Comparison of ENCODE assay signal across 8 mouse cellular contexts in the genomic region with DNA sequence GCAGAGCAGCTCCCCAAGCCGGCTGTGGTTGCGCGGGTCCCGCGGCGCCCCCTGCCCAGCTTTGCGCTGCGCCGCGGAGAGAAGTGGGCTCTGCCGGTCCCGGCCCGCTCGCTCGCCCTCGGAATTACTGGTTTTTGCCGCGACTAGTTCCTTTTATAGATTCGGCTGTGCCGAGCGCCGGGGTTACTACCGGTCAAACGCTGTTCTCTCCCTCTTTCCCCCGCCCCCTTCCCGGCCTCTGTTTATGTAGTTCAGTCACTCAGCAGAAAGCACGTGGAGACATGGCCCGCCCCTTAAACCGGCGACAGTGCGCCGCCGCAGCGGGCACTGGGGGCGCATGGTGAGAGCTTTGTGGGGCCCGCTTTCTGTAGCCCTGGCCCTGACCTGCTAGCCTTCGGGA. TPM values are rescaled to one million over a fixed set of nuclear protein-coding genes. Genes with fewer than 3 reads are reported as not detected.
A peak's percentile ranks its signal among the peaks of the same experiment; 100 is the strongest.
DNase-seq lines count a peak whose midpoint lies in the region; ATAC-seq lines count a peak whose summit lies in the region.

A gene (minus strand): TSS at position 129 of the 400 bp plus-strand sequence.

- peak; percentile 82 to 86 for DNase-seq in CD8-positive naive resting alpha-beta T cell, adult 2 months (ENCODE audit: low read depth in 2 of 2, low spot score in 2 of 2)
- DNase-seq in kidney, postnatal 25 days, result peak; percentile 98
- DNase-seq in liver, embryonic 13.5 days, result peak; percentile 56
- DNase-seq in natural killer cell, adult 2 months (ENCODE audit: low spot score in 2 of 2), result peak; percentile 90 to 93

- H3K9me3 ChIP-seq in forebrain, embryonic 12.5 days, result no peaks in the 10 kb centered on the region
- no peaks in the 10 kb centered on the region for H3K9me3 ChIP-seq in heart, embryonic 16.5 days (replicated peaks; ENCODE audit: control insufficient read depth, low read length)
- no peaks in the 10 kb centered on the region for H3K9me3 ChIP-seq in liver, embryonic 13.5 days (replicated peaks)
- H3K9me3 ChIP-seq in stomach, embryonic 14.5 days (ENCODE audit: control insufficient read depth, low read depth, low read length), result no peaks in the 10 kb centered on the region

- peak within 1 kb of the TSS; percentile 60 for H3K9ac ChIP-seq in forebrain, embryonic 12.5 days
- H3K9ac ChIP-seq in heart, embryonic 16.5 days (ENCODE audit: low read length), result peak within 1 kb of the TSS; percentile 85
- peak within 1 kb of the TSS; percentile 63 for H3K9ac ChIP-seq in liver, embryonic 13.5 days
- peak within 1 kb of the TSS; percentile 48 for H3K9ac ChIP-seq in stomach, embryonic 14.5 days (replicated peaks; ENCODE audit: low read depth, low read length)

- peak; percentile 98 for ATAC-seq in forebrain, embryonic 12.5 days (ENCODE audit: low FRiP score)
- ATAC-seq in heart, embryonic 16.5 days (replicated peaks; ENCODE audit: extremely low read depth, insufficient read depth, low FRiP score), result peak; percentile 97
- peak; percentile 87 for ATAC-seq in liver, embryonic 13.5 days (ENCODE audit: low read depth)
- peak; percentile 91 for ATAC-seq in stomach, embryonic 14.5 days (ENCODE audit: insufficient number of reproducible peaks, insufficient read depth, low FRiP score, low read depth)

- peak within 1 kb of the TSS; percentile 96 for H3K4me3 ChIP-seq in brown adipose tissue, adult 24 weeks (ENCODE audit: insufficient read depth, low read depth, low read length)
- H3K4me3 ChIP-seq in forebrain, embryonic 12.5 days (replicated peaks), result peak within 1 kb of the TSS; percentile 63
- H3K4me3 ChIP-seq in heart, embryonic 16.5 days (ENCODE audit: low read length), result peak within 1 kb of the TSS; percentile 87
- peak within 1 kb of the TSS; percentile 63 for H3K4me3 ChIP-seq in liver, embryonic 13.5 days (replicated peaks)
- peak within 1 kb of the TSS; percentile 64 for H3K4me3 ChIP-seq in stomach, embryonic 14.5 days (ENCODE audit: low read depth, low read length)

- 0 out of 2 replicates have a peak, but pooled peaks cover 21% of the 10 kb centered on the region for H3K27me3 ChIP-seq in forebrain, embryonic 12.5 days
- H3K27me3 ChIP-seq in heart, embryonic 16.5 days (ENCODE audit: control insufficient read depth, insufficient read depth, low read length), result no peaks in the 10 kb centered on the region
- peaks cover 17% of the 10 kb centered on the region for H3K27me3 ChIP-seq in liver, embryonic 13.5 days
- no peaks in the 10 kb centered on the region for H3K27me3 ChIP-seq in stomach, embryonic 14.5 days (ENCODE audit: control insufficient read depth, insufficient read depth, low read length)

- H3K27ac ChIP-seq in brown adipose tissue, adult 24 weeks (replicated peaks; ENCODE audit: low read depth, low read length), result peak within 1 kb of the TSS; percentile 71
- peak within 1 kb of the TSS; percentile 25; the same call in 1 of the 2 replicates for H3K27ac ChIP-seq in forebrain, embryonic 12.5 days
- H3K27ac ChIP-seq in heart, embryonic 16.5 days (ENCODE audit: low read length), result peak within 1 kb of the TSS; percentile 80
- H3K27ac ChIP-seq in liver, embryonic 13.5 days, result peak within 1 kb of the TSS; percentile 23; the same call in 1 of the 2 replicates
- peak within 1 kb of the TSS; percentile 67; the same call in 1 of the 2 replicates for H3K27ac ChIP-seq in stomach, embryonic 14.5 days (ENCODE audit: low read length)

- H3K36me3 ChIP-seq in forebrain, embryonic 12.5 days (replicated peaks), result no peaks in the 10 kb centered on the region
- no peaks in the 10 kb centered on the region for H3K36me3 ChIP-seq in heart, embryonic 16.5 days (ENCODE audit: control insufficient read depth, insufficient read depth)
- no peaks in the 10 kb centered on the region for H3K36me3 ChIP-seq in liver, embryonic 13.5 days
- H3K36me3 ChIP-seq in stomach, embryonic 14.5 days (ENCODE audit: control insufficient read depth, insufficient read depth, low read length), result no peaks in the 10 kb centered on the region

- under 1% methylated on average over 37 of the region's 37 CpGs for WGBS in forebrain, embryonic 12.5 days
- under 1% methylated on average over 37 of the region's 37 CpGs for WGBS in heart, embryonic 16.5 days
- under 1% methylated on average over 37 of the region's 37 CpGs for WGBS in liver, embryonic 13.5 days (ENCODE audit: insufficient replicate concordance)
- WGBS in stomach, embryonic 14.5 days, result under 1% methylated on average over 37 of the region's 37 CpGs

- H3K4me1 ChIP-seq in brown adipose tissue, adult 24 weeks (ENCODE audit: control insufficient read depth, insufficient read depth, insufficient read length, low read length), result peaks cover 10% of the 10 kb centered on the region
- H3K4me1 ChIP-seq in forebrain, embryonic 12.5 days, result peaks cover 16% of the 10 kb centered on the region
- H3K4me1 ChIP-seq in heart, embryonic 16.5 days (ENCODE audit: control insufficient read depth, insufficient read depth, low read length), result peaks cover 5% of the 10 kb centered on the region; the same call in 1 of the 2 replicates
- peaks cover 17% of the 10 kb centered on the region for H3K4me1 ChIP-seq in liver, embryonic 13.5 days (replicated peaks)
- no peaks in the 10 kb centered on the region for H3K4me1 ChIP-seq in stomach, embryonic 14.5 days (ENCODE audit: control insufficient read depth, insufficient read depth, low read length)

- peak within 1 kb of the TSS; percentile 87 for H3K4me2 ChIP-seq in forebrain, embryonic 12.5 days
- H3K4me2 ChIP-seq in heart, embryonic 16.5 days (ENCODE audit: low read depth, low read length), result peak within 1 kb of the TSS; percentile 99
- H3K4me2 ChIP-seq in liver, embryonic 13.5 days, result peak within 1 kb of the TSS; percentile 78
- H3K4me2 ChIP-seq in stomach, embryonic 14.5 days (replicated peaks; ENCODE audit: low read depth, low read length), result peak within 1 kb of the TSS; percentile 94

RNA-seq across cellular contexts. Expression of the gene that starts here (rescaled TPM):
- 21.5 and 22.3 TPM in 2 replicates for polyA plus RNA-seq in brown adipose tissue, adult 24 weeks (2012; ENCODE audit: insufficient read depth, insufficient read length, missing spikeins)
- polyA plus RNA-seq in forebrain, embryonic 12.5 days (2016; fragmentation: Nextera tagmentation; extraction: Ambion mirVana), result 5.9 and 7.5 TPM in 2 replicates
- polyA plus RNA-seq in heart, embryonic 16.5 days (2015; fragmentation: Nextera tagmentation; extraction: Ambion mirVana), result 4.1 and 4.5 TPM in 2 replicates
- polyA plus RNA-seq in liver, embryonic 13.5 days (2015; fragmentation: Nextera tagmentation; extraction: Ambion mirVana), result 6.5 and 8.4 TPM in 2 replicates
- polyA plus RNA-seq in stomach, embryonic 14.5 days (2014; fragmentation: Nextera tagmentation; extraction: Ambion mirVana), result 6.8 and 7.7 TPM in 2 replicates

Comparison
In these comparisons a context has a peak if more than half of its experiments do, and no peak if none do; other contexts are left out.
1. Peak in every context shown above with its lines: DNase-seq, ATAC-seq, H3K4me3 ChIP-seq and H3K27ac ChIP-seq.
2. H3K27ac ChIP-seq: peak in every context shown above with its lines; median percentile 80 in heart, embryonic 16.5 days; 71 in brown adipose tissue, adult 24 weeks; 67 in stomach, embryonic 14.5 days; 25 in forebrain, embryonic 12.5 days; 23 in liver, embryonic 13.5 days.